Mouse (Mus musculus) kidney, adult 10 weeks (tissue): ENCODE data around the gene Spin1. TPM values are rescaled to one million over a fixed set of nuclear protein-coding genes. Genes with fewer than 3 reads are reported as not detected.

Source experiments
- polyA plus RNA-seq: library from polyadenylated mRNA; stranded (reverse); fragments of 350-450 nt; fragmentation: Illumina TruSeq; extraction: RNeasy Lipid Tissue Mini Kit (QIAGEN cat#74804); gene quantifications from one replicate; pipeline ENCODE4 v1.2.3, GENCODE M21; 2014; ENCODE audit warnings: low read depth, low replicate concordance

The Spin1 gene
- 82.7 TPM for polyA plus RNA-seq

DNA sequence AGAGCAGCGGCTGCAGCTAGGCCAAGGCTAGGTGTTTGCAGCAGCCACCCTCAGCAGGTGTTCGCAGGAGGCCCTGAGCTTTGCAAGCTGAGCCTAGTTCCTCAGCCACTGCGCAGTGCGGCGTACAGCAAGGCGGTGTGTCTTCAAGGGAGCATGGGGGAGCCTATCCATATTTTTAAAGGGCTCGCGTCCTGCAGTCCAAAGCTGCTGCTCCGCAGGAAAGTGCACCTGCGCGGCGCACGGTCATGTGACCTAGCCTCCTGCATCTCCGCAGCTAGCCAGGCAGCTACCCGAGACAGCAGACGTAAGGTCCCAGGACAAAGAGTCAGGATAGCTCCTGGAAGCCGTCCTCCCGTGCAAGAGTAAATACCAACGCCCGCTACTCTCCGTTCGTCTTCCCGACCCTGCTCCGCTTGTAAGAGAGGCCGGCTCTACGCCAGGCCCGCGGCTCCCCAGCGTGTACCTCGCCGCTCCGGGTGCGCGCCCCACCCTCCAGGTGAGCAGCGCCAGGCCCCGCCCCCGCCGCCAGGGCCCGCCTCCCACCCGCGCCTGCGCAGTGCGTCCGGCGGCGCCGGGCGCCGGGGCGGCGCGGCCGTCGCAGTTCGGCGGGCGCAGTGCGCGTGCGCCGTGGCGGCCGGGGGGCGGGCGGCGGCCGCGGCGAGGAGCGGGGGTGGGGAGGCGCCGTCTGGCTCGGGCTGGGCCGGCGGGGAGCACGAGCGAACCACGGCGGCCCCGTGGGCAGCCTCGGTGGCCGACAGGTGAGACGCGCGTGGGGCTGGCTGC, at the start of gene Spin1:
Gene Spin1, plus strand, starts transcription at position 648 of the 783 bp plus-strand sequence.

DNA sequence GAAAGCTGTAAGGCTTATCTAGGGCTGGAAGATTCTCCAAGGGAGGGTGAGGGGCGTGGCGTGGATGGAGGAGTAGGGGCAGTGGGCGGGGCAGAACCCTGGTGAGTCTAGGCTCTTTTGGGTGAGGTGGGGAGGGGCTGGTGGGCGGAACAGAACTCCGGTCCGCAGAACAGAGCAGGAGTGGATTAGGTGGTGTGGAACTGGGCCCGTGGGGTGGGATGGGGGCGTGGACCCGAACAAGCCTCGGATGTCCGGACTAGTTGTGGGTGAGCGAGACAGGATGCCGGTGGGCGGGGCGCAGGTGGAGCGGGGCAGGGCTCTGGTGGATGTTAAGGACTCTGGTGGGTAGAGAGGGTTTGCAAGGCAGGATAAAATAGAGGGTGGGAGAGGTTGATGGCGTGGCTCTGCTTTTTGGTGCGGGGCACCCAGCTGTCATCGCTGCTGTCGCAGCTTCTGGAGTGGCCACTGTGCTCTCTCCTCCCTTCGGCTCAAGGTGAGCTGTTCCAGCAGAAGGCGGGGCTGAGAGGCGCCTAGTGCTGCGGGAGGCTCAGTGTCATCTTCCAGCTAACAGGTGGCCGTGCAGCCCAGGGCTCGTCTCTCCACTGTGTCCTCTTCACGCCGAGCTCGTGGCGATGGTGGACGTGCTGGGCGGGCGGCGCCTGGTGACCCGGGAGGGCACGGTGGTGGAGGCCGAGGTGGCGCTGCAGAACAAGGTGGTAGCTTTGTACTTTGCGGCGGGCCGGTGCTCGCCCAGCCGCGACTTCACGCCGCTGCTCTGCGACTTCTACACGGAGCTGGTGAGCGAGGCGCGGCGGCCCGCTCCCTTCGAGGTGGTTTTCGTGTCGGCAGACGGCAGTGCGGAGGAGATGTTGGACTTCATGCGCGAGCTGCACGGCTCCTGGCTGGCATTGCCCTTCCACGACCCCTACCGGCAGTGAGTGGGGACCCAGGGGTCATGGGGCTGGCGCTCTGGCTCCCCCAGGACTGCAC, 70.3 kb downstream of the Spin1 start, which contains the start of gene Nxnl2:
Gene Nxnl2, plus strand, starts transcription at position 332 of the 990 bp plus-strand sequence.

Other genes with a start within 250 kb of the Spin1 start
- not detected for gene Nxnl2, start 70.1 kb downstream of the Spin1 start, polyA plus RNA-seq